Mouse (Mus musculus): ENCODE measurements around the gene Stard3.

Gene Stard3

DNA sequence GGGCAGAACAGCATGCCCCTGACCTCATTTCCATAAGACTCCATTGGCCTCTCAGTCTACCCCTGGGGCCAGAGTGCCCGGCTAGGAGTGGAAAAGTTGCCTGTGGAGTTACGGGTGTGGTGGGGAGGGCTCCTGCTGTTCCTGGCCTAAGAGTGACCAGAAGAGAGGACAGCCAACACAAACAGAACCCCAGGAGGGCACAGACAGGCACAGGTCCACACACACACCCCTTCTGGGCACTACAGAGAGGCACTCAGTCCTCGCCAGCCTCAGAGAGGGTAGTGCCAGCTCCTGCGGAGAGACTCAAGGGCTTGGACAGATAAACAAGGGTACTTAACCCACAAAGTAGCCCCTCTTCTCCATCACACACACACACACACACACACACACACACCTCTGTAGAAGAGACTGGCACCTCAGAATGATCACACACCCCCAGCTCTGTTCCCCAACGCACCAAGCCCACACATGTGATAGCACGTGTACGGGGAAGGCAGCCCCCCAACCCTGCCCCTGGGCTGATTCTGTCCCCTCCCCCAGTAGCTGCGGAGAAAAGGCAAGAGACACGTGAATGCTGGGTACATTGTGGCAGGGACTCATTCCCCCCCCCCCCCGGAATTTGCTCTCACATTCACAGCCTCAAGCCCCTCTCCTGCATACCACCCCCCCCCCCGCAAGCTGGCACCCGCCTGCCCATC is 10.6 kb upstream of the Stard3 start:
- no peak for DNase-seq (ENCODE audit: extremely low spot score, low spot score)

DNA sequence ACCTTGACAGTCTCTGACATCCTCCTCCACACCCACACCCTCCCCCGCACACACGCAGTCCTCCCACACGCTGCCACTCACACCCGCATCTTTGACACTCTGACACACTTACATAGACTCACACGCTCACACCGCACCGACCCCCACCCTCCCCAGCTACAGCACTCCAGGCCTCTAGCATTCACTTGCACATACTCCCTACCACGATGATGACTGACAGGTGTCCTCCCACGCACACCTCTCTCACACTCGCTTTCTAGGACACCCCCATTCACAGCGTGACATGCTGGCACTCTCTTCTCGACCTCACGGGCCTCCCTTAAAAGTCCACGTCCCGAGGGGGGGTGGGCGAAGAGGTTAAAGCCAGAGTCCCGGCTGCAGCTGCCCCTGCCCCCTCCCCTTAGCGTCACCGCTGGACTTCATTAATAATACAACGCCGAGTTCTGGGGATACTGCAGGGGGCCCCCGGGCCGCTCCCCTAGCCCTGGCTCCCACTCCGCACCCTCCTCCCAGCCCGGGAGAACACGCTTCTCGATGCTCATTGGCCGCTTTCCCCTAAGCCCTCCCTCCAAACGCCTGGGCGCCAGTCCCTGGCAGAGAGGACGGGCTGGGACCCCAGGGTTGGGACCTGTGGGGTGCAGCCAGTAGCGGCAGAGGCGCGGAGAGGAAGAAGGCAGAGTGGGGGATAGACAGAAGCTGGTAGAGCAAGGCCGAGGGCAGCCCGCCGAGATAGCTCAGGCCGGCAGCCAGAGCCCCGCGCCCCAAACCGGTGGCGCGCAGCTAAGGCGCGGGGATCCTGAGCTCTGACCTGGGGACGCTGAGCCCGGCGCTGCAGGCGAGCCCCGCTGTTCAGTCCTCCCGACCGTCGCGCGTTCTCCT is 9.8 kb upstream of the Stard3 start, which contains the start of gene Ppp1r1b:
Gene Ppp1r1b, plus strand, starts transcription at position 322 of the 879 bp plus-strand sequence.
- DNase-seq (ENCODE audit: extremely low spot score, low spot score), result peak; percentile 51

DNA sequence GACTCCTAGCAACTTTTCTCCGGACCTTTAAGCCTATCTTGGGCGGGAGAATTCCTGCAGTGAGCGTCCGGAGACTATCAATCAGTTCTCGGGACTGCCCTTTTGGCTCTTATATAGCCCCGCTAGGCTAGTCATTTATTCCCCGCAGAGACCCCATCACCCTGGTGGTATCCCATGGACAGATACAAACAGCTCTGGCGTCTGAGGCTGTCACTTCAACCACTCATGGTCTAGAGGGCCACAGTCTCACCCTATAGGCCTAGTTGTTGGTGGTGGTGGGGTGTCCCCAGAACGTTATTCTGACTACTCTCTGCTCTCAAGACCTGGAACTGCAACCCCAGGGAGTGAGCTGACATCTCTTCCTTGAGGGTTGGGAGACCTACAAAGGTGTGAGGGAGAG is 8.9 kb upstream of the Stard3 start:
- peak; percentile 32 for DNase-seq (ENCODE audit: extremely low spot score, low spot score)

DNA sequence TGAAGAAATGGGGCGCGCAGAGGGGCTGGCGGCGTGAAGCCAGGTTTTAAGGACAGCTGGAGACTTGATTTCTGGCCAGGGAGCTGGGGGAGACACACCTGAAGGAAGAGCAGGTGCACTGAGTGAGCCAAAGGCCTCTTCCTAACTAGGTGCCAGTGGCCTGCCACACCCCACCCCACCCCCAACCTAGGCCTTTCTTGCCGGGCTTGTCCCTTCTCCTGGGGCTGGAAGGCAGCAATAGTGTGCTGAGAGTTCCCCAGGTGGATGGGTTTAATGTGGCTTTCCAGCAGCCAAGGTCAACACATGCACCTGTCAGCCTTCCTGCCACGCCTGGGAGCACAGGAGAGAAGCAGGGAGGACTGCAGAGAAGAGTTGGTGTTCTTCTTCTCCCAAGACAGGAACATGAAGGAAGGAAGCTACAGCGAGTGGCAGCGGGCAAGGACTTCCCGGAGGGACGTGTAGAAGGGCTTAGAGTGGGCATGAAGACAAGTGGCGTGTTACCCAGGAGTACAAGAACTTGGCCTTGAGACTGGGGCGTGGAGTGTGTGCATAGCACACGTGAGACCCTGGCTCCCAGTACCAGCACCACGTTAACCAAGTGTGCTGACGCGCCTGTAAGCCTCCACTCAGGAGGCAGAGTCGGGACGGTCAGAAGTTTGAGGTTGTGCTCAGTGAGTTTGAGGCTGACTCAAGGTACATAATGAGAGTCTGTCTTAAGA is 5.7 kb upstream of the Stard3 start:
- no peak for DNase-seq (ENCODE audit: extremely low spot score, low spot score)

DNA sequence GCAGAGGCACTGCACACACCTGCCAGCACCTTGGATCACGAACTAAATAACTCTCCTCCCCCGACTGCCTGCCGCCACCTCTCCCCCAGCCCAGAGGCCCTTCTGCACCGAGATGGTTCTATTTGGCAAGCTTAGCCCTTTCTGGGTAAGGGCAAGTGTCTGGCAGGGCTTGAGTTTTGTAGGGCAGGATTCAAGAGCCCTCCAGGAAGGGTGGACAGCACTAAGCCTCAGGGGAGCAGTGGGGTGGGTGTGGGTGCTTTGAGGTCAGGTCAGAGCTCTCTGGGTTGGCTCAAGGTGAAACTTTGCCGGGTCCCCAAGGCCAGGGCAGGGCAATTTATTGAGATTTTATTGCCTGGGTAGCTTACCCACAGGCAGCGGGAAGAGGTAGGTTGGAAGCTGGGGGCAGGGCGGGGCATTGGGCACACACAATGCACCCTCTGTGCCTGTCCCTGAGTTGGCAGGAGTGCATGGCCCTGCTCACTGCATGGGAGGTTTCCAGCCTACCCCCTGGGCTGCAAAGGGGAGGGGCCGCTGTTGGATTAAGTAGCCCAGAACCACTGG is 4.4 kb upstream of the Stard3 start:
- DNase-seq (ENCODE audit: extremely low spot score, low spot score), result no peak

DNA sequence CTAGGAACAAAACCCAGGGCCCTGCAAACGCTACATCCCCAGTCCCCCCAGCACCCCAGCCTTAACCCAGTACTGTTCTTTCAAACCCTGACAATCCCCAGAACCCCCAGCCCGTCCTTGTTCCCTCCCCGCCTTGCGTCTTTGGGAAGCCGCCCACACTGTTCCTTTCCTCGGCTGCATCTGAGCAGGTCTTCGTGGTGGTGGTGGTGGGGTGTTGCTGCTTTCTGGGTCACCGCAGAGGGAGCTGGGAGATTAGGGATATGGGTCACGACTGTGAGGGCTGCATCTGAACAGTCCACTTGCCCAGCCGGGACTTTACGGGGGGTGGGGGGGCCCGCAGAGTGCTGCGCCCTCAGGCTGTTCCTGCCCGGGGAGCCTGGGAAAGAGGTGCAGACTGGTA is 3.7 kb upstream of the Stard3 start:
- no peak for DNase-seq (ENCODE audit: extremely low spot score, low spot score)

DNA sequence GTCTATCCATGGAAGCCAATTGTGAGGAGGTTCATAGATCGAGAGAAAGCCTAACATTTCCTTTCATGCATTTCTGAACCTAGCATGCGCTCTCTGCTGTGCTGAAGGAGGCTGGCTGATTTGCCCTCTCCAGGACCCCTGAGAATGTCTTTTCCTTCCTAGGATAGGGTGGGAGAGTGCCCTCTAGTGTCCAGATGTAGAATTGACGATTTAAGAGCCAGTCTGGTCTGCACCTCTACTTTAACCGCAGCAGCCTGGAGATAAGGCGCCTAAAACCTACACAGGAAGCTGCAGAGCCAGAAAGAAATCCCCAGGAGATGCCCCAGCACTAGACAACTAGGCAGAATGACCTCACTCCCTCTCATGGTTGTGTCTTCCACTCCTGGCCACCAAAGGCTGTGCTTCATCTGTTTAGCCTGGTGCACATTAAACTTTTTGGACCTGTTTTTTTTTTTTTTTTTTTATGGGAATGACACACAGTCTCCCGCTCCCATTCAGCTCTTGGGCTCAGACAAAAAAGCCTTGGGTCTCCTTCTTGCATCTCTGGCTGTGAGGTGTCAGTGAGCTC is 2.4 kb upstream of the Stard3 start:
- DNase-seq (ENCODE audit: extremely low spot score, low spot score), result peak; percentile 50

DNA sequence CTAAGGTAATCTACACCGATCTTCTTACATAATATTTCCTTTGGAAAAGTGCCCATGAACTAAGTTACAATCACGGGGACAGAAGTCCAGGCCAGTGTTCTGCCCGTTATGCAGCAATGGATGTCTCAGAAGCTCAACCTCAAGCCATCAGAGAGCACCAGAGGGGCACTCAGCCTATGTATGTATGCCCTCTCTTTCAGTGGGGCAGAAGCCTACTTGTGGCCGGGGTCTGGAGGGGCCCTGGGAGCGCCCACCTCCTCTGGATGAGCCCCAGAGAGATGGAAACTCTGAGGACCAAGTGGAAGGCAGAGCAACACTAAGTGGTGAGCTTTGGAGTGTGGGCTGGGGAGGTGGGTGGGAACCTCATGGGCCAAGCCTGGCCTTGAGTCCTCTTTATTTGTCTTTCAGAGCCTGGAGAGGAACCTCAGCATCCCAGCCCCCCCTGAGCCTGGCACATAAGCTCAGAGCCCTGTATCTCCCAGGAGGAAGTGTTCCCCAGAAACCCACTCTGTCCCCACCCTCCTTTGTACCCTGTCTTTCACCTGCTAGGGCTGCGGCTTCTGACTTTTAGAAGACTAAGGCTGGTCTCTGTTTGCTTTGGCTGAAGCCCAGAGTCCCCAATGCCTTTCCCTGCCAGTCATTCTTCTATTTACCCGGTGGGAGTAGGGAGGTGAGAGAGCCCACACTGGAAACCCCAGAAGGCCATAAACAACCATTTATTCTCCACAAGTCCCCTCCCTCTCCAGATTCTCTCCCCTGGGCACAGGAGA is 1.4 kb upstream of the Stard3 start:
- no peak for DNase-seq (ENCODE audit: extremely low spot score, low spot score)

DNA sequence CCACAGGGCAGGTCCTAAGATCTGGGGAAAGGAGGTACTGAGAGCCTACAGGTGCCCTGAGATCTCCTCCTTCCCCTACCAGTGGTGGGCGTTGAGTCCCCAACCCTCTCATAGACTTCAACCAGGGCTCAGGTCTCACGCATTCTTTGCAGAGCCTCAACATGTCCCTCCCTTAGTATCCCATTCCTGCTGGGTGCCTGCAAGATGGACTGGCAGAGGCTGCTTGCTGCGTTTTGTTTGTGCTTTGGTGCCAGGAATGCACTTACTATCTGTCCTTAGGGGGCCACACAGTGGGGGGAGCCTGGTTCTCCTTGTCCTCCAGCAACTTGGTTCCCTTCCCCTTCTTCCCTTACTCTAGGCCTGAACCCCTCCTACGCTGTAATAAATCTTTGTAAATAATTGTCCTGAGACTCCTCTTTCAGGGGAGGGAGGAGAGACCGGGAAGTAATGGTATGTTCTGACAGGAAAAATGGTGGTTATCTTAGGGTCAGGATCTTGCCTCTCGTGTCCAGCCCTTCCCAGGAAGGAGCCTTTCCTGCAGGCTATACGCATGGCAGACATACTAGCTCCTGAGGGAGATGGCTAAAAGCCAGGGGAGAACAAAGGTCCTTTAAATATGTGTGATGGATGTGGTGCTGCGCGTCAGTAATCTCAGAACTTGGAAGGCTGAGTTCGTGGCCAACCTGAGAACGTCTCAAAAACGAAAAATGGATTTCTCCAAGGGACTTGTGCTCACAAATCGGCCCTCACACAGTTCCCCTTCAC is 590 bp upstream of the Stard3 start:
- DNase-seq (ENCODE audit: extremely low spot score, low spot score), result no peak

DNA sequence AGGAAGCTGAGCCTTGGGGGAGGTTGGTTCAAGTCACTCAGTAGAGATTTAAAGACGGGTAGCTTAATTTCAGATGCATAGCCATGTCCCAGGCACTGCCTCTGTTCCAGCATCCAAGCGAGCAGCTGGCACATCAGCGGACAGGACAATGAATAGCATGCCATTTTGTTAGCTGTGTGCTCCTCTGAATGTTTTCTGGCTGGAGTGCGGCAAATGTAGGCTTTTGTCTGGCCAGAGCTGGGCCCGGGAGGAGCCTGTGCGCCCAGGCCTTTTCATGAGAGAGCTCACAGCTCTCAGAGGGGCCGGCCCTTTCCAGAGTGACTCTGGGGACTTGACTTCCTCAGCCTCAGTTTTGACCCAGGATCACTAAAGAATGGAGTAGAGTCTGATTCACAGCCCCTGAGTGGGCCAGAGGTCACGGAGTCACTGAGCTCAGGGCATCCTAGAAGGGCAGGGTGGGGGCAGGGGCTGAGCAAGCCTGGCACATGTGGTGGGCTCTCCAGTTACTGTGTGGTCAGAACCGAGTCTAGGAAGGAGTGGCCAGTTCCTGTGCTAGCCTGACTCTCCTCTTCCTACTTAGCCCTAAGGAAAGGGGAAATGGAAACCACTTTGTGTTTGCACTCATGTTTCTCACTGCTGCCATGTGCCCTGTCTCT is 2.8 kb downstream of the Stard3 start:
- no peak for DNase-seq (ENCODE audit: extremely low spot score, low spot score)

DNA sequence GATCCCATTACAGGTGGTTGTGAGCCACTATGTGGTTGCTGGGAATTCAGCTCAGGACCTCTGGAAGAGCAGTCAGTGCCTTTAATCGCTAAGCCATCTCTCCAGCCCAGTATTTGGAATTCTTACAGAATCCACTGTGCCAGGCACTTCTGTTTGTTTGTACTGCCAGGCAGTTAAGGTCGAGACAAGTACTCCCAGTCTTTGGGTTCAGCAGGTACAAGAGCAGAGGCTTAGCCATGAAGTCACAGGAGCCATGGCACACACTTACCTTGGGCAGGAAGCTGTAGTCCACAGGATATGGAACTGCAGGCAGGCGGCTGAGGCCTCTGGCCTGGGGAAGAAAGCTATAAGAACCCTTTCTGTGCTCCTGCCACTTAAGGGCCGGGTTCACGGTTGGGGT is 5.6 kb downstream of the Stard3 start:
- DNase-seq (ENCODE audit: extremely low spot score, low spot score), result no peak

DNA sequence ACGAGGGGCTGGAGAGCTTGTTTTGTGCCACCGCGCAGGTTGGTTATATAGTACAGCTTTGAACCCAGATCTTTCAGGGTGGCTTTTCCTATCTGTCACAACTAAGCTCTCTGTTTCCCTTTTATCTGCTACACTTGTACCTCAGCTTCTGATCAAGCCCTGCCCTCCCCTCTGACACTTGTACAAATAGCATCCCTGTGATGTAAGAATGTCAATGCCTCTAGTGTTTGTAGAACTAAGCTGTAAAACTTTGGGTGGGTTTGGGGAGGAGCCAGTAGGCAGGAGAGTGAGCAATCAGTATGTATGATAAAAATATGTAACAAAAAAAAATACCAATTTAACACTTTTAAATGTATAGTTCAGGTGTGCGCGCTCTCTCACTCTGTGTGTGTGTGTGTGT is 6.2 kb downstream of the Stard3 start:
- DNase-seq (ENCODE audit: extremely low spot score, low spot score), result no peak

DNA sequence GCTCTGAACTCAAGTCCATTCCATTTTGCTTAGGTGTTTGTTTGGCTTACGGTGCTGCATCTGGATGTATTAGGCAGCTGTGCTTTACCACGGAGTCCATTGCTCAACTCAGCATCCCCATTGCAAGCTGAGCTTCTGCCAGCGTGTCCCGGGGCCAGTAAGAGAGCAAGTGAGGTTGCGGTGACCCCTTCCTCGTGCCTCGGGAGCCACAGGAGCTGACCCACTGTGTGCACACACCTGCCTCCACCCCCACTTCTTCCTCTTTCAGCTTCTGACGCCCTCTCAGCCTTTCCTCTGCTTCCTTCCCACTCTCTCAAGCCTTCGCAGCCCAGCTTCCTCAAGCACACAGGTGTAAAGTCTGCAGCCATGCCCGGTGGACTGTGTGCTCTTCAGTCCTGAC is 8.1 kb downstream of the Stard3 start:
- no peak for DNase-seq (ENCODE audit: extremely low spot score, low spot score)

DNA sequence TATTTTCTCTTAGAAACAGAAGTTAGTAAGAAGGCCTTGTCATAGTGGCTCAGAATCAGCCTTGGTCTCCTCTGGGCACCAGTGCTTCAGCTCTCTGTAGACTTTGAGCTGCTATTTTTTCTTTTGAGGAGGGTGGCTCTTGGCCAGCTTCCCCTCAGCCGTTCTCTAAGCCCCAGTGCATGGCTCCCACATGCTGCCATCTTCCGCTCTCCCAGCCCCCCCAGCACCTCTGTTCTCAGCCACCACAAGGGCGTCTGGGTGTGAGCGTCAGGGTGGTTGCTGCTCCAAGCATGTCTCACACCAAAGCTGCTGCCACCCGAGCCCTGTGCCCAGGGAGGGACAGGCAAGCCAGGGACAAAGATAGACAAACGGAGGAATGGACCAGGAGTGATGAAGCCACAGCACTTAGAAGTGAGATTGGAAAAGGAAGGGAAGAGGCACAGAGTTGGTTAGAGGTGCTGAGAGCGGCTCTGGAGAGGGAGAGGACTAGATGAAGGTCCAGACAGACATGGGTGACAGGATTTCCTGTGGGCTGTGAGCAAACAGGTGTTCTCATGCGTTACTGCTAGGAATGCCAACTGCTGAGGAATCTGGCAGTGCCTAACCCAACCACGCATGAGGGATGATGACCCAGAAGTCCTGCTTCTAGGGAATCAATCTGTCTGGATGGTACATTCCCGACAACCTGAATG is 9.1 kb downstream of the Stard3 start:
- DNase-seq (ENCODE audit: extremely low spot score, low spot score), result no peak

DNA sequence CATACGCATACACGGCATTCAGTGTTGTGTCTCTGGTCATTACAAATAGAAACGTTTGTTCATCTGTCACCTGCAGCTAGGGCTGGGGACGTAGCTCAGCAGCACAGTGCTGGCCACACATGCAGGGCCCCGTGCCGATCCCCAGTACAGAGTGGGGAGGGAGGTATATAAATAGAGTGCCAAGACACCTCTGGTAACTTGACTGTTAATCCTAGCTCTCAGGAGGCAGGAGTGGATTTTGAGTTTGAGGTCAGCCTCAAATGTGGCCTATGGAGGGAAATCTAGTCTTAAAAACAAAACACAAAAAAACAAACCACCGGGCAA is 9.7 kb downstream of the Stard3 start:
- DNase-seq (ENCODE audit: extremely low spot score, low spot score), result no peak

DNA sequence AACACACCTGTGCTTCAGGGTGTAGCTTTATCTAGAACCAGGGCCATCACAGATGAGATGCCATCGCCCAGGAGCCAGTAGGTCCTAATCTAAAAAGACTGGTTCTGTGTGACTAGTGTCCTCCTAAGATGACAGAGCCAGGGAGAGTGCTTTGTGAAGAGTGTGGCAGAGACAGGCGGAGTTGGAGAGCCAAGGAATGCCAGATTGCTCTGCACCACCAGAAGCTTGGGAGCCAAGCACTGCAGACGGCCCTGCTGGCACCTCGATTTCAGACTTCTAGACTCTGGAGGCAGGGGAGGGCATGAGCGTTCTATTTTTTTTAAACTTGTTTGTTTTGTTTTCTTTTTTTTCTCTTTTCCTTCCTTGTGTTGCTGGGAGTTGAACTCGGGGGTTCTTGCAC is 11.2 kb downstream of the Stard3 start:
- DNase-seq (ENCODE audit: extremely low spot score, low spot score), result no peak

DNA sequence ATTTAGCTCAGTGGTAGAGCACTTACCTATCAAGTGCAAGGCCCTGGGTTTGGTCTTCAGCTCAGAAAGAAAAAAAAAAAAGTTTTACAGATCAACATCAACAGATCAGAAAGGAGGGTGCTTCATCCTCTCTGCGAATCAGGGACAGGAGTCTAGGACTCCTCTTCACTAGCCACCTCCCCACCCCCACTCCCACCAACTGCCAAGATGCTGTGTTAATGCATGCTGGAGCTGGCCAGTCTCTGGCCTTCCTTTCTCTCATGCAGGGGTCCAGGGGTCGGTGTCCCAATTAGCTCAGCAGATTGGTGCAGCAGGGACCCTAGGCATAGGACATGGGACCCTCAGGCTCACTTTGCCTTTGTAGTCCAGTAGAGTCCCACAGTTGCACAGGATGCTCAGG is 12.4 kb downstream of the Stard3 start:
- DNase-seq (ENCODE audit: extremely low spot score, low spot score), result no peak

DNA sequence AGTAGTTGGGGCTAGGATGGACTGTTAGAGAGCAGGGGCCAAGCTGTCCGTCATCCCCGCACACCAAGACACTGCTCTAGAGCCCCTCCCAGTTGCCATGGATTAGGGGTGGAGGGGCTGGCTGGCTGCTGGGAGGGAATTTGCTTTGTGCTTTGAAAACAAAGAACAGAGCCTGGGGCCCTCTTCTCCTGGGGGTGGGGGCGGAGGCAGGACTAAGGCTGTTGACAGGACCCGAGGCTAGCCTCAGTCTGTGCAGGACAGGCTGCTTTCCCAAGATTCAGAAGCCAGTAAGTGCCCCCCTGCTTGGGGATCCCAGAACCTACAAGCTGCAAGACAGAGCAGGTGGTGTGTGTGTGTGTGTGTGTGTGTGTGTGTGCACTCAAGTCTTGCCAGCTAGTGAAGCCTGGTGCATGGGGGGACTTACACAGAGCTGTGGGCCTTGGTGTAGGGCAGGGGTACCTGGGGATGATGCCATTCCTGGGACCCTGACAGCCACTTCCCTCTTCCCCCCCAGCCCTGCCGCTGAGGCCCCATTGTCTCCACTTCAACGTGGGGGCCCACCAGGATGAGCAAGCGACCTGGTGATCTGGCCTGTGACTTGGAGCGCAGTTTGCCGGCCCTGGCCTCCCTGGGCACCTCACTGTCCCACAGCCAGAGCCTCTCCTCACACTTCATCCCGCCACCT is 13.5 kb downstream of the Stard3 start:
- no peak for DNase-seq (ENCODE audit: extremely low spot score, low spot score)

All from neural tube, embryonic 10.5 days (tissue).